Mouse (Mus musculus): ENCODE data around the gene Zdhhc22. TPM values are rescaled to one million over a fixed set of nuclear protein-coding genes. Genes with fewer than 3 reads are reported as not detected.

Zdhhc22 gene
- 0.41 and 0.51 TPM in 2 replicates for polyA plus RNA-seq (2014; fragmentation: Nextera tagmentation; extraction: Ambion mirVana)

DNA sequence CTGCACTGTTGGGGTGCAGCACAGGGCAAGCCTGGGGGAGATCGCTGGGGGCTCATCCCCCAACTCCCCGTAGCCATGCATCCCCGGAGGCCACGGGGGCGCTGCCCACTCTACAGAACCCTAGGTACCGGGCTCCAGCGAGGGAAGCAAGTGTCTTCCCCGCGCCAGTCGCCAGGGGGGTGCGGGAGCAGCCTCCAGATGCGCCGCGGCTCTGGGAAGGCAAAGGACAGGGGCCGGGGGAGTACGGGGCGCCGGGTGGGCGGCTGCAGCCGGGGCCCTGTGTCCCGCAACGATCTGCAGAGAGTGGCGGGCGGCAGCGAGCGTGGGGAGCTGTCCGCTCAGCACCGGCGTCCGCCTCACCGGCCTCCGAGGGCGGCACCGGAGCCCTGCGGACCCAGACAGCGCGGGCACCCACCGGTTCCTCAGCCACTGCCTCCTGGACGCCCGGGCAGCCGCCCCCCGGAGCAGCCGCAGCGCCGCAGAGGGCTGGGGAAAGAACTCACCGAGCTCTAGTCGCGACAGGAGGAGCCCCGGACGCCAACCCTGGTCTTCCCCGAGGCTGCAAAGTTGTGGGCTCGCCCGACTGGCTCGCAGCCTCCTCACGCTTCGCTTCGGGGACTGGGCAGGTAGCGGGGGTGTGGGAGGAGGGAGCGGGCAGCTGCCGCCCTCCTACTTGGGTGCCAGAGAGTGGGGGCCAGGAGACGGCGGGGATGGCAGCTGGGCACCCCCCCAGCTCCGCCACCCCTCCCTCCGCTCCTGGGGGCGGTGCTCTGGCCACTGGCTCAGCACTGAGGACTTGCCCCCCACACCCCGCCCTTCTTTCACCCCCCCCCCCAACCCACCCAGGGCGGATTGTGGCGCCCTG lies at the start of gene Zdhhc22:
Gene Zdhhc22, minus strand, starts transcription at position 541 of the 865 bp plus-strand sequence.
- Histone ChIP-seq H3K4me3 (ENCODE audit: low read depth, low read length) (peak within 1 kb of the TSS; percentile 55), H3K27ac (ENCODE audit: low read depth, low read length) (no peak within 1 kb of the TSS), H3K4me1 (ENCODE audit: control insufficient read depth, insufficient read depth, low read length) (peaks cover 14% of the 10 kb centered on the region)

GRCm38 (mm10) chr12:87036631-87037030 lies 46.4 kb upstream of the Zdhhc22 start:
- Histone ChIP-seq H3K27ac (ENCODE audit: low read depth, low read length) (no peak overlapping the region), H3K27me3 (ENCODE audit: control insufficient read depth, insufficient read depth, low read length) (no peaks in the 10 kb centered on the region), H3K4me1 (ENCODE audit: control insufficient read depth, insufficient read depth, low read length) (no peaks in the 10 kb centered on the region), H3K9me3 (ENCODE audit: control insufficient read depth, low read length) (no peaks in the 10 kb centered on the region), H3K4me3 (ENCODE audit: low read depth, low read length) (no peak overlapping the region), H3K36me3 (ENCODE audit: control insufficient read depth, insufficient read depth, low read length) (no peaks in the 10 kb centered on the region), H3K9ac (ENCODE audit: low read length) (no peak overlapping the region), H3K4me2 (no peak overlapping the region)
- no peak for ATAC-seq (ENCODE audit: low FRiP score)
- peak; percentile 51 for DNase-seq (ENCODE audit: low spot score, missing footprints)
- WGBS, result 95% methylated on average over 7 of the region's 7 CpGs

More for the DNA sequence above, at the start of gene Zdhhc22:
- Histone ChIP-seq H3K9ac (ENCODE audit: low read length) (peak within 1 kb of the TSS; percentile 69), H3K36me3 (ENCODE audit: control insufficient read depth, insufficient read depth, low read length) (no peaks in the 10 kb centered on the region), H3K9me3 (ENCODE audit: control insufficient read depth, low read length) (no peaks in the 10 kb centered on the region), H3K4me2 (peak within 1 kb of the TSS; percentile 82), H3K27me3 (ENCODE audit: control insufficient read depth, insufficient read depth, low read length) (peaks cover 45% of the 10 kb centered on the region)
- peak; percentile 95 for DNase-seq (ENCODE audit: low spot score, missing footprints)
- ATAC-seq (ENCODE audit: low FRiP score), result peak; percentile 83
- WGBS, result 2% methylated on average over 36 of the region's 68 CpGs

DNA sequence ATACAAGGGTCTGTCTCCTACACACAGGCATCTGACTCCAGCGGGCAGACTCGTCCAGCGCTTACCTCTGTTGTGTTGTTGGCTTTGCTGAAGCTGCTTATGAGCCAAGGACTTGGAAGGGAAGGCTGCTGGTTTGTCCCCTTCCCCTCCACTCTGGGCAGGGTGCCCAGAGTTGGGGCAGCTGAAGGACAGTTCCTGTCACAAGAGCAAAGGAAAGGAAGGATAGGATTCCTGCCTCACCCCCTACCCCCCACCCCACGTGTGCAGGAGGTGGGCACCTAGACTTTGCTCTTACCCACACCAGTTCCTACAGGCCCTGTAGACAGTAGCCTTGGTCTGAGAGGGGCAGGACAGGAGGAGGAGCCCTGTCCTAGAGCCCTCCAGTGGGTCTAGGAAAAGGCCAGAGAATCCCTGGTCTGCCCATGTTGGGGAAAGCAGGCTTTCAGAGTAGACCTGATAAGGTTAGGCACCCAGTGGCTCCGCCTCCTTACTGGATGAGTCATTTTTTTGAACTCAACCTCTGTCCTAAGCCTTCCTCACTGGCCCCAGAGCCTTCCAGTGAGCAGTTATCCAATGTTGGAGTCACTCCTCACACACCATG lies 41.0 kb upstream of the Zdhhc22 start:
- Histone ChIP-seq H3K27ac (ENCODE audit: low read depth, low read length) (no peak overlapping the region), H3K9me3 (ENCODE audit: control insufficient read depth, low read length) (no peaks in the 10 kb centered on the region), H3K4me3 (ENCODE audit: low read depth, low read length) (no peak overlapping the region), H3K27me3 (ENCODE audit: control insufficient read depth, insufficient read depth, low read length) (peaks cover 3% of the 10 kb centered on the region; the same call in 1 of the 2 replicates), H3K4me2 (no peak overlapping the region), H3K9ac (ENCODE audit: low read length) (no peak overlapping the region), H3K4me1 (ENCODE audit: control insufficient read depth, insufficient read depth, low read length) (peaks cover 4% of the 10 kb centered on the region; the same call in 1 of the 2 replicates), H3K36me3 (ENCODE audit: control insufficient read depth, insufficient read depth, low read length) (no peaks in the 10 kb centered on the region)
- DNase-seq (ENCODE audit: low spot score, missing footprints) (no peak), ATAC-seq (ENCODE audit: low FRiP score) (no peak)
- WGBS, result 91% methylated on average over 5 of the region's 5 CpGs

GRCm38 (mm10) chr12:87029251-87029976 lies 39.2 kb upstream of the Zdhhc22 start:
- Histone ChIP-seq H3K4me3 (ENCODE audit: low read depth, low read length) (no peak overlapping the region), H3K27ac (ENCODE audit: low read depth, low read length) (no peak overlapping the region), H3K36me3 (ENCODE audit: control insufficient read depth, insufficient read depth, low read length) (no peaks in the 10 kb centered on the region), H3K4me2 (no peak overlapping the region), H3K4me1 (ENCODE audit: control insufficient read depth, insufficient read depth, low read length) (peaks cover 5% of the 10 kb centered on the region; the same call in 1 of the 2 replicates), H3K27me3 (ENCODE audit: control insufficient read depth, insufficient read depth, low read length) (peaks cover 3% of the 10 kb centered on the region; the same call in 1 of the 2 replicates), H3K9me3 (ENCODE audit: control insufficient read depth, low read length) (no peaks in the 10 kb centered on the region), H3K9ac (ENCODE audit: low read length) (no peak overlapping the region)
- 65% methylated on average over 5 of the region's 5 CpGs for WGBS
- no peak for ATAC-seq (ENCODE audit: low FRiP score)
- peak; percentile 57 for DNase-seq (ENCODE audit: low spot score, missing footprints)

DNA sequence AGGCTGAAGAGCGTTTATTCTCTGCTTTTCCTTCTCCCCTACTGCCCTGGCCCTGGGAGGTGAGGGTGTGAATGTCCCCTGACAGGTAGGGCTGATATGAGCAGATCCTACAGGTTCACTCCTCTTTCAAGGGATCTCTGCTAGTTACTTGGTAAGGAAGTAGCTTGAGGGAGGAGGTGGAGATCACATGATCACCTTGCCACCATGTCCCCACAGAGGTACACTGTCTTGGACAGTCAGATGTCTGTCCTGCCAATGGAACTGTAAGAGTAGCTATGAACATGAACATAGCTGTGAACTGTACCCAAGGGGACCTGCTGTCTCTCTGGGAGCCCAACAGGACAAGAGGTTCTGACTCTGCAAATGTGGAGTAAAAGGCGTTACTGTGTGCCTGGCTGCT lies 37.8 kb upstream of the Zdhhc22 start:
- H3K4me1 ChIP-seq (ENCODE audit: control insufficient read depth, insufficient read depth, low read length), result peaks cover 5% of the 10 kb centered on the region; the same call in 1 of the 2 replicates
- no peak overlapping the region for H3K4me3 ChIP-seq (ENCODE audit: low read depth, low read length)
- no peak for ATAC-seq (ENCODE audit: low FRiP score)
- no peak overlapping the region for H3K4me2 ChIP-seq
- H3K27me3 ChIP-seq (ENCODE audit: control insufficient read depth, insufficient read depth, low read length), result peaks cover 3% of the 10 kb centered on the region; the same call in 1 of the 2 replicates
- H3K9ac ChIP-seq (ENCODE audit: low read length), result no peak overlapping the region
- no peak for DNase-seq (ENCODE audit: low spot score, missing footprints)
- no peak overlapping the region for H3K27ac ChIP-seq (ENCODE audit: low read depth, low read length)
- H3K36me3 ChIP-seq (ENCODE audit: control insufficient read depth, insufficient read depth, low read length), result no peaks in the 10 kb centered on the region
- 78% methylated on average over 2 of the region's 2 CpGs for WGBS
- H3K9me3 ChIP-seq (ENCODE audit: control insufficient read depth, low read length), result no peaks in the 10 kb centered on the region

DNA sequence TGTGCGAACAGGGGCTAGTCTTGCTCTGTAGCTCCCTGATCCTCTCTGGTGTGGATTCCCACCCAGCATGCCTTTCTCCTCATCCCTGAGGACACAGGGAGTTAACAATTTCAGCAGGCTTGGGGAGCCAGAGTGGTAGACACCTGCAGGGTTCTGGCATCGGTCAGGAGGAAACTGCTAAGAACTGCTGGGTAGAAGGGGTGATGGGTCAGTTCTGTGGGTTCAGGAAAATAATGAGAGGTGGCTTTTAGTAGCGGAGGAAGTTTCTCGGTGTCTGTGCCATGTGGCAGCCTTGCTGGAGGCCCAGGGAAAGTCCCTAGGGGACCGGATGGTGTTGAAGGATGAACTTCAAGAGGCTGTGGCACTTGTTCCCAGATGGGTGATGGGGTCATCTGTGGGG lies 37.2 kb upstream of the Zdhhc22 start:
- H3K27me3 ChIP-seq (ENCODE audit: control insufficient read depth, insufficient read depth, low read length), result peaks cover 3% of the 10 kb centered on the region; the same call in 1 of the 2 replicates
- no peak overlapping the region for H3K4me3 ChIP-seq (ENCODE audit: low read depth, low read length)
- DNase-seq (ENCODE audit: low spot score, missing footprints) (peak; percentile 84), ATAC-seq (ENCODE audit: low FRiP score) (no peak)
- no peak overlapping the region for H3K9ac ChIP-seq (ENCODE audit: low read length)
- 61% methylated on average over 5 of the region's 5 CpGs for WGBS
- H3K4me2 ChIP-seq, result no peak overlapping the region
- peaks cover 5% of the 10 kb centered on the region; the same call in 1 of the 2 replicates for H3K4me1 ChIP-seq (ENCODE audit: control insufficient read depth, insufficient read depth, low read length)
- H3K36me3 ChIP-seq (ENCODE audit: control insufficient read depth, insufficient read depth, low read length), result no peaks in the 10 kb centered on the region
- no peak overlapping the region for H3K27ac ChIP-seq (ENCODE audit: low read depth, low read length)
- H3K9me3 ChIP-seq (ENCODE audit: control insufficient read depth, low read length), result no peaks in the 10 kb centered on the region

GRCm38 (mm10) chr12:87026871-87027240 lies 36.6 kb upstream of the Zdhhc22 start:
- no peak overlapping the region for H3K27ac ChIP-seq (ENCODE audit: low read depth, low read length)
- WGBS, result 12% methylated on average over 8 of the region's 8 CpGs
- peaks cover 5% of the 10 kb centered on the region; the same call in 1 of the 2 replicates for H3K4me1 ChIP-seq (ENCODE audit: control insufficient read depth, insufficient read depth, low read length)
- peak overlapping the region; percentile 65 for H3K4me2 ChIP-seq
- H3K9ac ChIP-seq (ENCODE audit: low read length), result peak overlapping the region; percentile 54
- H3K36me3 ChIP-seq (ENCODE audit: control insufficient read depth, insufficient read depth, low read length), result no peaks in the 10 kb centered on the region
- H3K9me3 ChIP-seq (ENCODE audit: control insufficient read depth, low read length), result no peaks in the 10 kb centered on the region
- ATAC-seq (ENCODE audit: low FRiP score) (peak; percentile 27), DNase-seq (ENCODE audit: low spot score, missing footprints) (no peak)
- H3K4me3 ChIP-seq (ENCODE audit: low read depth, low read length), result peak overlapping the region; percentile 32
- peaks cover 3% of the 10 kb centered on the region; the same call in 1 of the 2 replicates for H3K27me3 ChIP-seq (ENCODE audit: control insufficient read depth, insufficient read depth, low read length)

- Histone ChIP-seq H3K27ac (ENCODE audit: low read depth, low read length) (no peak overlapping the region), H3K9ac (ENCODE audit: low read length) (peak overlapping the region; percentile 54), H3K36me3 (ENCODE audit: control insufficient read depth, insufficient read depth, low read length) (no peaks in the 10 kb centered on the region), H3K4me1 (ENCODE audit: control insufficient read depth, insufficient read depth, low read length) (peaks cover 5% of the 10 kb centered on the region; the same call in 1 of the 2 replicates), H3K4me3 (ENCODE audit: low read depth, low read length) (peak overlapping the region; percentile 32), H3K4me2 (peak overlapping the region; percentile 65), H3K27me3 (ENCODE audit: control insufficient read depth, insufficient read depth, low read length) (peaks cover 3% of the 10 kb centered on the region; the same call in 1 of the 2 replicates), H3K9me3 (ENCODE audit: control insufficient read depth, low read length) (no peaks in the 10 kb centered on the region)
- 3% methylated on average over 30 of the region's 30 CpGs for WGBS
- ATAC-seq (ENCODE audit: low FRiP score), result peak; percentile 70
- DNase-seq (ENCODE audit: low spot score, missing footprints), result peak; percentile 90
Measured at GRCm38 (mm10) chr12:87026109-87026870, 36.1 kb upstream of the Zdhhc22 start.

Data from midbrain, embryonic 11.5 days (tissue).